ENCODE assay signal across 13 mouse cellular contexts in the genomic region with DNA sequence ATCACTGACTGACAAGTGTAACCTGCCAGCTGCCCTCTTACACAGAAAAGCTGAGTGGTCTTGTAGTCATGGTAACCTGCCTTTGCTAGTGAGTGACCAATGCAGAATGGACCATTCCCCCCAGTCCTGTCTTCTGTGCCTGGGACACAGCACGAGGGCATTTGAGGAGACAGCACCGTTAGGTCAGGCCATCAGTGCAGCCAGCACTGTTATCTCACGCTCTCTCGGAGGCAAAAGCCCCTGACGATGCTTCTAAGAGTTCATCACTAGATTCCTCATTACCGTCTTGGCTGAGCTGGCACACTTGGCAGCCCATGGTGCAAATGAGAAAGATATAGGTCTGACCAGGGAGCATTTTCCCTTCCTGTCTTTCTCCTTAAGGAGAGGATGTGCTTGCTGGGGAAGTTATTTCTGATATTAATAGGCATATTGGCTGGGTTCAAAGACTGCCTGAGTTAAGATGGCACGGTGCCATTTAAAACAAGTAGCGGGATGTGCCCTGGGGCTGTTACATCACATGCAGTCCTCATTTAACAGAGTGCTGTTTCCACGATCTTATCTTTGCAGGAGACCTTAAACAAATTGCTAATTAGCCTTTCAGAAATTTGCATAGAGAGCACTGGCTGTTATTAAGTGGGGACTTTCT. TPM values are rescaled to one million over a fixed set of nuclear protein-coding genes. Genes with fewer than 3 reads are reported as not detected.
DNase-seq lines count a peak whose midpoint lies in the region; ATAC-seq and TF ChIP-seq lines count a peak whose summit lies in the region.
"Had no signal": no experiment of that assay in that cellular context is flagged by ENCODE, and none has a peak within 500 bp of the region (broad histone marks: within the 10 kb centered on the region; RNA-seq: fewer than 3 reads in every experiment).

No protein-coding gene starts in this region.

- no peaks in the 10 kb centered on the region for H3K27me3 ChIP-seq in forebrain, embryonic 10.5 days (ENCODE audit: poor library complexity, severe bottlenecking)
- no peaks in the 10 kb centered on the region for H3K27me3 ChIP-seq in forebrain, embryonic 11.5 days (ENCODE audit: control insufficient read depth, insufficient read depth, low read length)
- H3K27me3 ChIP-seq in forebrain, embryonic 15.5 days = no peaks in the 10 kb centered on the region
- H3K27me3 ChIP-seq in neural tube, embryonic 14.5 days (ENCODE audit: control insufficient read depth, insufficient read depth, low read length) = no peaks in the 10 kb centered on the region
- H3K27me3 ChIP-seq: liver, embryonic 15.5 days; Patski had no signal

- no peak overlapping the region for H3K4me3 ChIP-seq in forebrain, embryonic 10.5 days
- no peak overlapping the region for H3K4me3 ChIP-seq in forebrain, embryonic 11.5 days (ENCODE audit: low read depth, low read length)
- no peak overlapping the region for H3K4me3 ChIP-seq in forebrain, embryonic 15.5 days
- H3K4me3 ChIP-seq in neural tube, embryonic 14.5 days (ENCODE audit: low read depth, low read length) = no peak overlapping the region
- H3K4me3 ChIP-seq in lung, adult 2 months (replicated peaks; ENCODE audit: extremely low read depth, low read depth, low read length) = no peak overlapping the region
- H3K4me3 ChIP-seq: liver, embryonic 15.5 days had no signal

- TF ChIP-seq CTCF in lung, adult 2 months (IDR thresholded peaks at IDR 0.05; ENCODE audit: insufficient read depth, low read length) = no peak

- no peaks in the 10 kb centered on the region for H3K9me3 ChIP-seq in forebrain, embryonic 10.5 days
- no peaks in the 10 kb centered on the region for H3K9me3 ChIP-seq in forebrain, embryonic 11.5 days (ENCODE audit: control insufficient read depth, low read length)
- H3K9me3 ChIP-seq in forebrain, embryonic 15.5 days = no peaks in the 10 kb centered on the region
- H3K9me3 ChIP-seq in neural tube, embryonic 14.5 days (ENCODE audit: control insufficient read depth, low read length) = no peaks in the 10 kb centered on the region
- H3K9me3 ChIP-seq: liver, embryonic 15.5 days had no signal

- no peak for TF ChIP-seq POLR2A in lung, adult 2 months (IDR thresholded peaks at IDR 0.05; ENCODE audit: borderline replicate concordance, extremely low read depth, low read depth, low read length)

- no peak overlapping the region for H3K4me2 ChIP-seq in forebrain, embryonic 11.5 days (ENCODE audit: low read depth, low read length, severe bottlenecking)
- H3K4me2 ChIP-seq in forebrain, embryonic 15.5 days (replicated peaks) = no peak overlapping the region
- H3K4me2 ChIP-seq in neural tube, embryonic 14.5 days (ENCODE audit: low read depth, low read length) = no peak overlapping the region
- H3K4me2 ChIP-seq: liver, embryonic 15.5 days had no signal

- H3K27ac ChIP-seq in forebrain, embryonic 10.5 days = peak overlapping the region; percentile 15; the same call in 1 of the 2 replicates
- no peak overlapping the region for H3K27ac ChIP-seq in forebrain, embryonic 11.5 days (ENCODE audit: low read depth, low read length)
- H3K27ac ChIP-seq in forebrain, embryonic 15.5 days (replicated peaks) = no peak overlapping the region
- H3K27ac ChIP-seq in neural tube, embryonic 14.5 days (ENCODE audit: low read depth, low read length) = peak overlapping the region; percentile 41; the same call in 1 of the 2 replicates
- H3K27ac ChIP-seq: liver, embryonic 15.5 days had no signal

- no peak for DNase-seq in forebrain, embryonic 10.5 days (ENCODE audit: extremely low spot score, low spot score)
- DNase-seq in forebrain, embryonic 11.5 days (ENCODE audit: low spot score) = no peak
- DNase-seq in left cerebral cortex, postnatal 4 days = peak; percentile 21
- DNase-seq in left cerebral cortex, postnatal 10 days (ENCODE audit: extremely low spot score in 1 of 2, low spot score in 2 of 2) = no peak
- DNase-seq in lung, adult 2 months = no peak
- DNase-seq in layer of hippocampus, adult 9-11 months = no peak
- DNase-seq: adrenal gland, postnatal 14 days; gastrocnemius, postnatal 36 days; right cerebral cortex, postnatal 4 days had no signal

- peaks cover 26% of the 10 kb centered on the region for H3K4me1 ChIP-seq in forebrain, embryonic 10.5 days
- H3K4me1 ChIP-seq in forebrain, embryonic 11.5 days (replicated peaks; ENCODE audit: control insufficient read depth, insufficient read depth, low read length) = peaks cover 3% of the 10 kb centered on the region; the same call in 1 of the 2 replicates
- H3K4me1 ChIP-seq in forebrain, embryonic 15.5 days = peaks cover 27% of the 10 kb centered on the region
- peaks cover 15% of the 10 kb centered on the region for H3K4me1 ChIP-seq in neural tube, embryonic 14.5 days (ENCODE audit: control insufficient read depth, insufficient read depth, low read length)
- no peaks in the 10 kb centered on the region; the same call in 1 of the 2 replicates for H3K4me1 ChIP-seq in lung, adult 2 months (ENCODE audit: control insufficient read depth, insufficient read depth, low read length)
- H3K4me1 ChIP-seq: liver, embryonic 15.5 days had no signal

- intact Hi-C loops in left cerebral cortex, postnatal 4 days (cut with DNase I) = no loop called here
- intact Hi-C loops in left cerebral cortex, postnatal 10 days (cut with DNase I) = no loop called here

- H3K36me3 ChIP-seq in forebrain, embryonic 10.5 days (replicated peaks) = no peaks in the 10 kb centered on the region
- H3K36me3 ChIP-seq in forebrain, embryonic 11.5 days (ENCODE audit: control insufficient read depth, insufficient read depth, low read length) = no peaks in the 10 kb centered on the region
- no peaks in the 10 kb centered on the region for H3K36me3 ChIP-seq in forebrain, embryonic 15.5 days
- H3K36me3 ChIP-seq in neural tube, embryonic 14.5 days (ENCODE audit: control insufficient read depth, insufficient read depth, low read length) = no peaks in the 10 kb centered on the region
- H3K36me3 ChIP-seq: liver, embryonic 15.5 days had no signal

- H3K9ac ChIP-seq in forebrain, embryonic 11.5 days (ENCODE audit: low read length) = no peak overlapping the region
- no peak overlapping the region for H3K9ac ChIP-seq in forebrain, embryonic 15.5 days (replicated peaks)
- no peak overlapping the region for H3K9ac ChIP-seq in neural tube, embryonic 14.5 days (replicated peaks; ENCODE audit: low read depth, low read length)
- H3K9ac ChIP-seq: liver, embryonic 15.5 days had no signal

- no peak for ATAC-seq in forebrain, embryonic 11.5 days (replicated peaks; ENCODE audit: low FRiP score)
- ATAC-seq in forebrain, embryonic 15.5 days (replicated peaks) = peak; percentile 41; the same call in 1 of the 2 replicates
- ATAC-seq in neural tube, embryonic 14.5 days (ENCODE audit: low read depth) = peak; percentile 24
- ATAC-seq: Patski had no signal

- 83% methylated on average over 9 of the region's 9 CpGs for WGBS in forebrain, embryonic 10.5 days
- WGBS in forebrain, embryonic 11.5 days = 70% methylated on average over 9 of the region's 9 CpGs
- WGBS in forebrain, embryonic 15.5 days = 28% methylated on average over 9 of the region's 9 CpGs
- WGBS in neural tube, embryonic 14.5 days = 39% methylated on average over 9 of the region's 9 CpGs
- WGBS in lung, adult 2 months = 53% methylated on average over 9 of the region's 9 CpGs

RNA-seq across cellular contexts. Expression of gene Shld1, which starts 34.3 kb away (rescaled TPM):
- 15.1 and 16.0 TPM in 2 replicates for polyA plus RNA-seq in forebrain, embryonic 10.5 days (2016; fragmentation: Nextera tagmentation; extraction: Ambion mirVana)
- 17.6 and 18.4 TPM in 2 replicates for polyA plus RNA-seq in forebrain, embryonic 11.5 days (2014; fragmentation: Nextera tagmentation; extraction: Ambion mirVana)
- total RNA-seq in left cerebral cortex, postnatal 4 days (2021) = 1 to 10 TPM; 8.1 to 9.8 TPM
- total RNA-seq in left cerebral cortex, postnatal 10 days (2021) = 1 to 10 TPM; 7.7 to 9.0 TPM
- polyA plus RNA-seq in forebrain, embryonic 15.5 days (2015; fragmentation: Nextera tagmentation; extraction: Ambion mirVana) = 22.1 and 24.6 TPM in 2 replicates
- 22.1 and 26.3 TPM in 2 replicates for polyA plus RNA-seq in neural tube, embryonic 14.5 days (2014; fragmentation: Nextera tagmentation; extraction: Ambion mirVana)
- 14.4 and 17.9 TPM in 2 replicates for polyA plus RNA-seq in lung, adult 2 months (2012; rRNA removed)

Comparison
In these comparisons a context has a peak if more than half of its experiments do, and no peak if none do; other contexts are left out.
1. H3K27ac ChIP-seq: peak in forebrain, embryonic 10.5 days (single experiment) and neural tube, embryonic 14.5 days (single experiment); none in forebrain, embryonic 11.5 days (single experiment) and forebrain, embryonic 15.5 days (single experiment).